Mouse (Mus musculus) gastrocnemius, postnatal 36 days (tissue): ENCODE results near the gene Anks1. TPM values are rescaled to one million over a fixed set of nuclear protein-coding genes. Genes with fewer than 3 reads are reported as not detected.

Experiments
- DNase-seq, 2 experiments: peaks; one replicate each; pipeline ENCODE4 v3.0.0; 2022
- intact Hi-C: fragments of 180-260 bp; cut with DNase I; formaldehyde crosslinking; loops from one replicate; pipeline ENCODE4 v1.15.1; 2025
- total RNA-seq, 2 experiments: library from RNA; stranded (reverse); gene quantifications; 2 replicates each; pipeline ENCODE4 v1.2.3; 2021

The Anks1 gene
- total RNA-seq, 2 experiments from 2014 or later, result 7.8 to 13.0 TPM

GRCm38 (mm10) chr17:28107275-28107674 lies 198.2 kb downstream of the Anks1 start:
- intact Hi-C loops, result no loop called here
- DNase-seq, result no peak

GRCm38 (mm10) chr17:28112266-28112665 lies 203.2 kb downstream of the Anks1 start:
- intact Hi-C loops, result no loop called here
- DNase-seq, result no peak

Other genes starting within 250 kb of the Anks1 start
- not detected for gene Spdef, start 180.4 kb upstream of the Anks1 start, total RNA-seq
- gene D17Wsu92e, start 88.7 kb upstream of the Anks1 start, total RNA-seq, result 100 to 1,000 TPM; 167 to 174 TPM
- 10 to 100 TPM; 69.6 to 70.4 TPM for gene Snrpc, start 71.2 kb upstream of the Anks1 start, total RNA-seq
- 10 to 100 TPM; 17.0 to 26.8 TPM for gene Uhrf1bp1, start 52.9 kb upstream of the Anks1 start, total RNA-seq
- 10 to 100 TPM; 14.8 to 16.0 TPM for gene Taf11, start 538 bp downstream of the Anks1 start, total RNA-seq
- gene Tcp11, start 171.3 kb downstream of the Anks1 start, total RNA-seq, result not detected
- gene Scube3, start 232.8 kb downstream of the Anks1 start, total RNA-seq, result under 1 TPM; 0.13 to 0.15 TPM